Mouse (Mus musculus): ENCODE data around the gene Actr5. TPM values are rescaled to one million over a fixed set of nuclear protein-coding genes. Genes with fewer than 3 reads are reported as not detected.

The Actr5 gene
- polyA plus RNA-seq, 1 experiment from 2014 or later = 15.8 TPM

GRCm38 (mm10) chr2:158675161-158675560 lies 50.5 kb downstream of the Actr5 start:
- DNase-seq (ENCODE audit: low spot score) = no peak
- ATAC-seq (replicated peaks; ENCODE audit: low FRiP score) = no peak
- H3K9ac ChIP-seq (ENCODE audit: low read depth, low read length) = no peak overlapping the region
- H3K4me1 ChIP-seq (replicated peaks; ENCODE audit: control insufficient read depth, insufficient read depth, low read length) = no peaks in the 10 kb centered on the region
- no peak overlapping the region for H3K4me3 ChIP-seq (ENCODE audit: low read depth, low read length)
- H3K27ac ChIP-seq (ENCODE audit: low read depth, low read length) = no peak overlapping the region
- H3K4me2 ChIP-seq = no peak overlapping the region
- peaks cover 6% of the 10 kb centered on the region for H3K27me3 ChIP-seq (replicated peaks; ENCODE audit: control insufficient read depth, insufficient read depth, low read length)
- no peaks in the 10 kb centered on the region for H3K9me3 ChIP-seq (ENCODE audit: control insufficient read depth, low read length)
- no peaks in the 10 kb centered on the region for H3K36me3 ChIP-seq (ENCODE audit: control insufficient read depth, insufficient read depth, low read length)
- 71% methylated on average over 6 of the region's 6 CpGs for WGBS

DNA sequence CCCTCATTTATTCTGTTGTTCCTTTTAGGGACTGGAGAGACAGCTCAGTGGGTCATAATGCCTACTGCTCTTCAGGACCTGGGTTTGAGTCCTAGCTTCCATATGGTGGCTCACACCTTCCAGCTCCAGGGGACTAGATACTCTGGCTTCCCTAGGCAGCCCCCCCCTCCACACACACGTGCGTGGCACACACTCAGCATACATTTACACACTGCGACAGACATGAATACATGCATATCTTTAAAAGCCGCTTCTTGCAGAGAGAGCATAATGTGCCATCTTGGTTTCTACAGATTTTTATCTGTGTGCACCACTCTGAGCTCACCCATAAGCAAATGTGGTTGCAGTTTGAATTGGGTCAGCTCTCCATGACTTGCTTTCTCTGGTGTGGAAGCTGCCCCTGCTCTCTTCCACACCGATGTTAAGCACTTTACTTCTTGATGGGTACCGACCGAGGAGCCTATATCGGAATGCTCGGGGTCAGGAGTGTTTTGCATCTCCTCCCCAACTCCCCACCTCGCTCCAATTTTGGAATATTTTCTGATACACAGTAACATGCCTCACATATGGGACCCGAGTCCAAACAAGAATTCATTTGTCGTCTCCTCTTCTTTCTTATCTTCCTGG lies 51.3 kb downstream of the Actr5 start:
- H3K27ac ChIP-seq (ENCODE audit: low read depth, low read length) = no peak overlapping the region
- no peak overlapping the region for H3K9ac ChIP-seq (ENCODE audit: low read depth, low read length)
- no peaks in the 10 kb centered on the region for H3K27me3 ChIP-seq (replicated peaks; ENCODE audit: control insufficient read depth, insufficient read depth, low read length)
- H3K4me2 ChIP-seq = no peak overlapping the region
- WGBS = 81% methylated on average over 12 of the region's 12 CpGs
- no peak overlapping the region for H3K4me3 ChIP-seq (ENCODE audit: low read depth, low read length)
- no peaks in the 10 kb centered on the region for H3K4me1 ChIP-seq (replicated peaks; ENCODE audit: control insufficient read depth, insufficient read depth, low read length)
- DNase-seq (ENCODE audit: low spot score) (no peak), ATAC-seq (replicated peaks; ENCODE audit: low FRiP score) (no peak)
- H3K9me3 ChIP-seq (ENCODE audit: control insufficient read depth, low read length) = no peaks in the 10 kb centered on the region
- no peaks in the 10 kb centered on the region for H3K36me3 ChIP-seq (ENCODE audit: control insufficient read depth, insufficient read depth, low read length)

GRCm38 (mm10) chr2:158677946-158678345 lies 53.3 kb downstream of the Actr5 start:
- H3K36me3 ChIP-seq (ENCODE audit: control insufficient read depth, insufficient read depth, low read length) = no peaks in the 10 kb centered on the region
- WGBS = 46% methylated on average over 8 of the region's 8 CpGs
- DNase-seq (ENCODE audit: low spot score) (no peak), ATAC-seq (replicated peaks; ENCODE audit: low FRiP score) (no peak)
- H3K27me3 ChIP-seq (replicated peaks; ENCODE audit: control insufficient read depth, insufficient read depth, low read length) = no peaks in the 10 kb centered on the region
- no peak overlapping the region for H3K4me2 ChIP-seq
- H3K27ac ChIP-seq (ENCODE audit: low read depth, low read length) = no peak overlapping the region
- no peak overlapping the region for H3K4me3 ChIP-seq (ENCODE audit: low read depth, low read length)
- no peaks in the 10 kb centered on the region for H3K9me3 ChIP-seq (ENCODE audit: control insufficient read depth, low read length)
- no peak overlapping the region for H3K9ac ChIP-seq (ENCODE audit: low read depth, low read length)
- H3K4me1 ChIP-seq (replicated peaks; ENCODE audit: control insufficient read depth, insufficient read depth, low read length) = no peaks in the 10 kb centered on the region

GRCm38 (mm10) chr2:158679091-158679490 lies 54.4 kb downstream of the Actr5 start:
- Histone ChIP-seq H3K4me2 (no peak overlapping the region), H3K27me3 (replicated peaks; ENCODE audit: control insufficient read depth, insufficient read depth, low read length) (no peaks in the 10 kb centered on the region), H3K4me1 (replicated peaks; ENCODE audit: control insufficient read depth, insufficient read depth, low read length) (no peaks in the 10 kb centered on the region), H3K4me3 (ENCODE audit: low read depth, low read length) (no peak overlapping the region), H3K36me3 (ENCODE audit: control insufficient read depth, insufficient read depth, low read length) (no peaks in the 10 kb centered on the region), H3K27ac (ENCODE audit: low read depth, low read length) (no peak overlapping the region), H3K9me3 (ENCODE audit: control insufficient read depth, low read length) (no peaks in the 10 kb centered on the region), H3K9ac (ENCODE audit: low read depth, low read length) (no peak overlapping the region)
- no peak for ATAC-seq (replicated peaks; ENCODE audit: low FRiP score)
- no peak for DNase-seq (ENCODE audit: low spot score)
- WGBS = 87% methylated on average over 7 of the region's 7 CpGs

DNA sequence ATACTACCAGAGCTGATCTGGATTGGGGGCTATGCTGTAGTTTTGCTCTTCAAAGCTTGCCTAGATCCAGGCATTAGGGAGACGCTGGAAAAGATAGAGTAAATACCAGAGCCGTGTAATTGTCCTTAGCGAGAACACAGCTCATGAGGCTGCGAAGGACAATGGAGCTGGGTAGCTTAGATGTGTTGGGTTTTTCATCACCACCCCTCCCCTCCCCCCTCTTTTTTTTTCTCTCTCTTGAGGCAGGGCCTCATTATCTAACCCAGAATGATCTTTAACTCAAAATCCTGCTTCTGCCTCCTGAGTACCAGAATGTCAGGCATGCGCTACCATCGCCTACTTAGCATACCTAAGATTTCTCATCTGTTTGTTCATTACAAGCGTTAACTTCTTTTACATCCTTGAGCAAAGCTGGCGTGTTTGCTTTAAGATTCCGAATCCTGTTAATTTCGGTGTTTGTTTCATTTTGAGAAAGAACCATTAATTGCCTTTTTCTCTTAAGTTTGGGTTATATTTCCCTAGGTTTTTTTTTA lies 55.7 kb downstream of the Actr5 start:
- Histone ChIP-seq H3K4me1 (replicated peaks; ENCODE audit: control insufficient read depth, insufficient read depth, low read length) (no peaks in the 10 kb centered on the region), H3K4me2 (no peak overlapping the region), H3K9ac (ENCODE audit: low read depth, low read length) (no peak overlapping the region), H3K36me3 (ENCODE audit: control insufficient read depth, insufficient read depth, low read length) (no peaks in the 10 kb centered on the region), H3K27ac (ENCODE audit: low read depth, low read length) (no peak overlapping the region), H3K9me3 (ENCODE audit: control insufficient read depth, low read length) (no peaks in the 10 kb centered on the region), H3K4me3 (ENCODE audit: low read depth, low read length) (no peak overlapping the region), H3K27me3 (replicated peaks; ENCODE audit: control insufficient read depth, insufficient read depth, low read length) (no peaks in the 10 kb centered on the region)
- DNase-seq (ENCODE audit: low spot score) (no peak), ATAC-seq (replicated peaks; ENCODE audit: low FRiP score) (no peak)
- 74% methylated on average over 10 of the region's 10 CpGs for WGBS

DNA sequence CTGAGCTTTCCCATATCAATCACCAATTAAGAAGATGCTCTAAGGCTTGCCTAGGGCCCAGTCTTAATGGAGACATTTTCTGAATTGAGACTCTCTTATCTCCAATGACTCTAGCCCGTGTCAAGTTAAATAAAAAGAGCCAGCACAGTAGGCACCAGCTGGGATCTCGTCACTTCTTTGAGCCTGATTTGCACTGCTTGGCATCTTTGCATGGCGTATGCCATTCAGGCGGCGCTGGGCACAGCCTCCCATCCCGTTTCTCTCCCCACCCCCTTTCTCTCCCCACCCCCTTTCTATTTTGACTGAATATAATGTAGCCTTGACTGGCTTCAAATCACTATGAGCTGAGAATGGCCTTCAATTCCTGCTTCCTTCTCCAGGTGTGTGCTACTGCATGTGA lies 57.0 kb downstream of the Actr5 start:
- no peak overlapping the region for H3K9ac ChIP-seq (ENCODE audit: low read depth, low read length)
- no peaks in the 10 kb centered on the region for H3K36me3 ChIP-seq (ENCODE audit: control insufficient read depth, insufficient read depth, low read length)
- ATAC-seq (replicated peaks; ENCODE audit: low FRiP score) (no peak), DNase-seq (ENCODE audit: low spot score) (no peak)
- no peaks in the 10 kb centered on the region for H3K4me1 ChIP-seq (replicated peaks; ENCODE audit: control insufficient read depth, insufficient read depth, low read length)
- H3K27ac ChIP-seq (ENCODE audit: low read depth, low read length) = no peak overlapping the region
- no peak overlapping the region for H3K4me2 ChIP-seq
- no peak overlapping the region for H3K4me3 ChIP-seq (ENCODE audit: low read depth, low read length)
- H3K9me3 ChIP-seq (ENCODE audit: control insufficient read depth, low read length) = no peaks in the 10 kb centered on the region
- WGBS = 77% methylated on average over 6 of the region's 6 CpGs
- no peaks in the 10 kb centered on the region for H3K27me3 ChIP-seq (replicated peaks; ENCODE audit: control insufficient read depth, insufficient read depth, low read length)

GRCm38 (mm10) chr2:158682344-158683037 lies 57.8 kb downstream of the Actr5 start:
- no peak for ATAC-seq (replicated peaks; ENCODE audit: low FRiP score)
- no peak overlapping the region for H3K4me2 ChIP-seq
- no peak overlapping the region for H3K27ac ChIP-seq (ENCODE audit: low read depth, low read length)
- H3K9me3 ChIP-seq (ENCODE audit: control insufficient read depth, low read length) = no peaks in the 10 kb centered on the region
- no peaks in the 10 kb centered on the region for H3K27me3 ChIP-seq (replicated peaks; ENCODE audit: control insufficient read depth, insufficient read depth, low read length)
- H3K9ac ChIP-seq (ENCODE audit: low read depth, low read length) = no peak overlapping the region
- 55% methylated on average over 11 of the region's 11 CpGs for WGBS
- no peaks in the 10 kb centered on the region for H3K4me1 ChIP-seq (replicated peaks; ENCODE audit: control insufficient read depth, insufficient read depth, low read length)
- H3K4me3 ChIP-seq (ENCODE audit: low read depth, low read length) = no peak overlapping the region
- no peak for DNase-seq (ENCODE audit: low spot score)
- H3K36me3 ChIP-seq (ENCODE audit: control insufficient read depth, insufficient read depth, low read length) = no peaks in the 10 kb centered on the region

DNA sequence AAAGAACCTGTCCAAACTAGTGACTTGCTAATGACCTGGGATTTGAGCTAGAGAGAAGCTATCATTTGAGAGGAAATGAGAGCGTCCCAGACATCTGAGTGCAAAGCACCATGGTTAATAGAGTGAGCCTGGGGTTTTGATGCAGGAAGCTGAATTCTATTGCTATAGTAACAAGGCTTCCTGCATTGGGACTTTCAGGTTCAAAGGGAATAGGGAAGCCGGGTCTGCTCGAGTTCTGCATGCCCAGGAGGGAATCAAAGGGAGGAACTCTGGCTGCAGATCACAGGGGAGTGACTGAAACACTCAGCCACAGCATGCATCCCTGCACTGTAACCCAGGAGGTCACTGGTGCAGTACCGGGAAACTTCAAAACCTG lies 58.3 kb downstream of the Actr5 start:
- Histone ChIP-seq H3K9ac (ENCODE audit: low read depth, low read length) (no peak overlapping the region), H3K9me3 (ENCODE audit: control insufficient read depth, low read length) (no peaks in the 10 kb centered on the region), H3K27ac (ENCODE audit: low read depth, low read length) (no peak overlapping the region), H3K27me3 (replicated peaks; ENCODE audit: control insufficient read depth, insufficient read depth, low read length) (no peaks in the 10 kb centered on the region), H3K4me1 (replicated peaks; ENCODE audit: control insufficient read depth, insufficient read depth, low read length) (no peaks in the 10 kb centered on the region), H3K36me3 (ENCODE audit: control insufficient read depth, insufficient read depth, low read length) (no peaks in the 10 kb centered on the region), H3K4me3 (ENCODE audit: low read depth, low read length) (no peak overlapping the region), H3K4me2 (no peak overlapping the region)
- DNase-seq (ENCODE audit: low spot score) = no peak
- WGBS = 29% methylated on average over 4 of the region's 4 CpGs
- ATAC-seq (replicated peaks; ENCODE audit: low FRiP score) = no peak
